ENCODE assay signal across 13 mouse cellular contexts in genomic region chr16:63116456-63116855, GRCm38 (mm10).
A peak's percentile ranks its signal among the peaks of the same experiment; 100 is the strongest.
DNase-seq lines count a peak whose midpoint lies in the region; ATAC-seq lines count a peak whose summit lies in the region.
"Had no signal": no experiment of that assay in that cellular context is flagged by ENCODE, and none has a peak within 500 bp of the region (broad histone marks: within the 10 kb centered on the region; RNA-seq: fewer than 3 reads in every experiment).

No protein-coding gene starts in this region.

- 84% methylated on average over 2 of the region's 2 CpGs for WGBS in heart, embryonic 10.5 days
- 63% methylated on average over 2 of the region's 2 CpGs for WGBS in kidney, embryonic 16.5 days
- WGBS in midbrain, embryonic 15.5 days: 77% methylated on average over 2 of the region's 2 CpGs

- intact Hi-C loops in heart, postnatal 14 days (cut with DNase I): no loop called here
- intact Hi-C loops in left cerebral cortex, postnatal 36 days (cut with DNase I): no loop called here

- no peak overlapping the region for H3K27ac ChIP-seq in heart, embryonic 10.5 days
- no peak overlapping the region for H3K27ac ChIP-seq in kidney, embryonic 16.5 days (ENCODE audit: low read length)
- H3K27ac ChIP-seq in midbrain, embryonic 15.5 days: no peak overlapping the region
- H3K27ac ChIP-seq: embryonic facial prominence, embryonic 15.5 days; heart, embryonic 15.5 days; liver, embryonic 14.5 days had no signal

- H3K4me2 ChIP-seq in kidney, embryonic 16.5 days (replicated peaks; ENCODE audit: low read depth, low read length): no peak overlapping the region
- H3K4me2 ChIP-seq in midbrain, embryonic 15.5 days: no peak overlapping the region
- H3K4me2 ChIP-seq: embryonic facial prominence, embryonic 15.5 days; heart, embryonic 15.5 days had no signal

- peak; percentile 37 to 47 for DNase-seq in heart, adult 18-20 months
- DNase-seq in heart, embryonic 10.5 days (ENCODE audit: low spot score): no peak
- DNase-seq in brain, embryonic 18.5 days (ENCODE audit: low read depth, low spot score): peak; percentile 65
- DNase-seq in heart, postnatal 14 days: peak; percentile 6 to 25
- DNase-seq in left cerebral cortex, postnatal 36 days (ENCODE audit: low spot score in 2 of 2): peak; percentile 35 to 39
- DNase-seq: kidney, adult 8-10 months had no signal

- no peaks in the 10 kb centered on the region for H3K4me1 ChIP-seq in heart, embryonic 10.5 days
- no peaks in the 10 kb centered on the region for H3K4me1 ChIP-seq in kidney, embryonic 16.5 days (ENCODE audit: insufficient read depth, low read length)
- no peaks in the 10 kb centered on the region for H3K4me1 ChIP-seq in midbrain, embryonic 15.5 days
- H3K4me1 ChIP-seq: embryonic facial prominence, embryonic 15.5 days; heart, embryonic 15.5 days had no signal

- no peak overlapping the region for H3K4me3 ChIP-seq in heart, embryonic 10.5 days
- no peak overlapping the region for H3K4me3 ChIP-seq in kidney, embryonic 16.5 days (ENCODE audit: low read length)
- no peak overlapping the region for H3K4me3 ChIP-seq in midbrain, embryonic 15.5 days
- H3K4me3 ChIP-seq: embryonic facial prominence, embryonic 15.5 days; heart, embryonic 15.5 days had no signal

- ATAC-seq in erythroblast, adult 5-6 weeks (replicated peaks; ENCODE audit: low FRiP score, poor library complexity, severe bottlenecking): no peak
- ATAC-seq in kidney, embryonic 16.5 days (ENCODE audit: low FRiP score, low TSS enrichment): no peak
- ATAC-seq in midbrain, embryonic 15.5 days (replicated peaks): no peak

- no peak overlapping the region for H3K9ac ChIP-seq in kidney, embryonic 16.5 days (replicated peaks; ENCODE audit: low read length)
- no peak overlapping the region for H3K9ac ChIP-seq in midbrain, embryonic 15.5 days
- H3K9ac ChIP-seq: embryonic facial prominence, embryonic 15.5 days; heart, embryonic 15.5 days; liver, embryonic 14.5 days had no signal

- no peaks in the 10 kb centered on the region for H3K9me3 ChIP-seq in heart, embryonic 10.5 days
- H3K9me3 ChIP-seq in kidney, embryonic 16.5 days (ENCODE audit: low read length): no peaks in the 10 kb centered on the region
- no peaks in the 10 kb centered on the region for H3K9me3 ChIP-seq in midbrain, embryonic 15.5 days
- H3K9me3 ChIP-seq: embryonic facial prominence, embryonic 15.5 days; heart, embryonic 15.5 days had no signal

- H3K27me3 ChIP-seq in heart, embryonic 10.5 days (ENCODE audit: insufficient read depth, poor library complexity, severe bottlenecking): no peaks in the 10 kb centered on the region
- no peaks in the 10 kb centered on the region for H3K27me3 ChIP-seq in kidney, embryonic 16.5 days (ENCODE audit: insufficient read depth, low read length)
- no peaks in the 10 kb centered on the region for H3K27me3 ChIP-seq in midbrain, embryonic 15.5 days (replicated peaks)
- H3K27me3 ChIP-seq: CH12.LX; embryonic facial prominence, embryonic 15.5 days; heart, embryonic 15.5 days had no signal

- no peaks in the 10 kb centered on the region for H3K36me3 ChIP-seq in heart, embryonic 10.5 days
- no peaks in the 10 kb centered on the region for H3K36me3 ChIP-seq in kidney, embryonic 16.5 days (ENCODE audit: insufficient read depth, low read length)
- no peaks in the 10 kb centered on the region for H3K36me3 ChIP-seq in midbrain, embryonic 15.5 days (replicated peaks)
- H3K36me3 ChIP-seq: embryonic facial prominence, embryonic 15.5 days; heart, embryonic 15.5 days had no signal
